Mouse (Mus musculus): ENCODE data around the gene Ccdc177.

The Ccdc177 gene

DNA sequence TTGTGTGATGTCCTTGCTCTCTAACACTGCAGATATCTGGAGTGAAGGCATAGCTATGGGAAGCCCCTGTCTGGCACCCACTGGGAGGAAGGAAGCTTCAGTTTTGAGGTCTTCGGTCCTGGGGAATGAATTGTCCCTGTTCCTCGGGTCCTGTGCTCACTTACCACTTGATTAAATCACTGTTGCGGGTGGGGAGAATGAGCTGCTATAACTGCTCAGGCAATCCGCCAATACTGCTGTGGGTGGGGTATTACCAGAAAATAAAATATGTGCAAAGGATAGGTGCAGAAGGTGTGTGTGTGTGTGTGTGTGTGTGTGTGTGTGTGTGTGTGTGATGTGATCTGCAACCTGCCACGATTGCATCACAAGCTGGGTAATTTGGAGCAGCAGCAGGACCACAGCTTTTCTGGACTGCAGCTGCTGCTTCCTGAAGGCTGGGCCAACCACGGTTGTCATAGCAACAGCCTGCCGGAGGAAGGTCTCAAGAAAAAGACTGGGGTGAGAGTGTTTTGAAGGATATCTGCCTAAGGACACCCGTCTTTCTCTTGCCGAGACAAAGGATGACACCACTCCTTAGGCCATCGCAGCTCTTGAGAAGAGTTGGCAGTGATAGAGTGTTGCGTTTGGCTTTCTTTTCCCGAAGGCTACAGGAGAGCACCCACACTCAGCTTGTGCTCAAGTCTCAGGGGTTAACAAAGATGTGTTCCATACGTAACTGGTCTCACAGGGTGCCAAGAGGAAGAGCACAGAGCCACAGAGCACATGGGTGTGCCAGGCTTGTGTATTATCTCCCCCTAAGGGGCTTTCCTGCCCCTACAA, 23.8 kb downstream of the Ccdc177 start:
- peak; percentile 14 for DNase-seq (ENCODE audit: low read depth)

DNA sequence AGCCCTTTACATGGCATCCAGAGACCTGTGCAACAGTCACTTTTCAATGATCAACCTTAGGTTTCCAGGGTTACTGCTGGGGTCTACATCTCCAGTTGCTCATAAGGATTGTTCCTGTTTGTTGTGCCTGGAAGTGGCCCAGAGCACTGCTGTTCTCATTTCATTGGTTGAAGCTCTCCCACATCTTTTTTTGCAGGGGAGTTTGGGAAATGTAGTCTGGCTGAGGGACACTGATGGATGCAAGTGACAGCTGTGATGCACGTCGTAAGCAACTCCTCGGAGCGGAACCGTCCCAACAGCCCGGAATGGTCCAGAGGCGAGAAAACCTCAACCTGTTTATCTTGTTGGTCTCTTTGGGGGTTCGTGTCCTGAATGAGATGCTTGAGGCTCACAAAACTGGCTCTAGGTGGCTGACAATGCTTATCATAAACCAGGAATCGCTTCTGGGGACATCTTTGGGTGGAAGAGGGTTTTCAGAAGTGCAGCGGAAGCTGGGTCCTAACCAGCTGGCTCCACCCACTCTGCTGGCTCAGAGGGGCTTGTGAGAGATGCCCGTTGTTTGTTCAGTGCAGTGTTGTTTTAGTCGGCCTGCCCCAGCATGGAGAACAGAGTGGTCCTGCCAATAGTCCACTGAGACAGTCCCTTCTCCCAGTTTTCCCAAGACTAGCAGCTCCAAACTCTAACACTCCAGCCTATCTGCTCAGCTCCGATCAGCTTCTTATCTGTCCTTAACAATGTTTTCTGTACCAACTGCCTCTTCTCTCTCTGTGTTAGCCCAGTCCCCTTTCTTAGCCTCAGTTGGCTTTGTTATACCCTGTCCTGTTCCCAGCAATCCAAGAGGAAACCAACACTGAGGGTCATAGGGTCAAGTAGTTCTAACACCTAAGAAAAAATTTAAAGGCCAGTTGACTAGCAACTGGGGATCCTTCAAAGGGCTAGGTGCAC, 25.7 kb downstream of the Ccdc177 start:
- no peak for DNase-seq (ENCODE audit: low read depth)

DNA sequence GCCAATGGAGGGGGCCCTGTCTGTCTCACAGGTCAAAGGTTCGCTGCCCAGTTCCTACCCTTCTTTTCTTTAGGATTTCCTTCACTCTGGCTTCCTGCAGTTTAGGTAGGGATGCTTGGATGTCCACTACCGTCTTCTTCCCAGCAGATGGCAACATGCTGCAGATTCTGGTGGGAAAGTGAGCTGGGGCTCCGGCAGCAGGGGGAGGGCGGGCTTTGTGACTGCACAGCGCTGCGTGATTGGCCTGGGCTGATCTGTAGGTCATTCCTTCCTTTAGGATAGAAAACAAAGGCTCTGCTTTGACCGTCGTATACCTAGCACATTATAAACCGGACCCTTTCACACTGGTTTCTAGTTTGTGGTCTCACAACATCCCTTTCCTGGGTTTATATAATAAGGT, 29.9 kb downstream of the Ccdc177 start:
- DNase-seq (ENCODE audit: low read depth): no peak

DNA sequence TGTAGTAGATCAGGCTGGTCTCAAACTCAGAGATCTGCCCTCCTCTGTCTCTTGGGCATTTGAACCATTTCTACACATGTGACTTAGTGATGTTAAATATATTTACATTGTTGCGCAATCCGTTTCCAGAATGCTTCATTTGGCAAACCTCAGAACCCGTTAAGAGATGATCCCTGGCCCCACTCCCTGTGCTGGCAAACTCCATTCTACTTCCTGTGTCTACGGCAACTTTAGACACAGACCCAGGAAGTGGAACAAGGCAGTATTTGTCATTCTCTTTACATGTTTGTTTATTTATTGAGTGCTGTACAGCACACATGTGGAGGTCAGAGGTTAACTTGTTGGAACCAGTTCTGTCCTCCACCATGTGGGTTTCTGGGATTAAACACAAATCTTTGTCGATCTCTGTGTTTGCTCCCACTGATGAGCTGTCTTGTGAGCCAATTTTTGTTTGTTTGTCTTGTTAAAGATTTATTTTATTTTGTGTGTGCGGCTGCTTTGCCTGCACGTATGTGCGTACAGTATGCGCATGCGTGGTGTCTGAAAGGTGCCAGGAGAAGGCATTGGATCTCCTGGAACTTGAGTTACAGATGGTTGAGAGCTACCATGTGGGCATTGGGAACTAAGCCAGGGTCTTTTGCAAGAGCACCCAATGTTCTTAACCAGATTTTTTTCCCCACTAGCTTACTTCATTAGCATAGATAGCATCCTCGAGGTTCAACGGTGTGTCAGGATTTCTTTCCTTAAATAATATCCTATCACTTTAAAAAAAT, 30.5 kb downstream of the Ccdc177 start:
- no peak for DNase-seq (ENCODE audit: low read depth)

DNA sequence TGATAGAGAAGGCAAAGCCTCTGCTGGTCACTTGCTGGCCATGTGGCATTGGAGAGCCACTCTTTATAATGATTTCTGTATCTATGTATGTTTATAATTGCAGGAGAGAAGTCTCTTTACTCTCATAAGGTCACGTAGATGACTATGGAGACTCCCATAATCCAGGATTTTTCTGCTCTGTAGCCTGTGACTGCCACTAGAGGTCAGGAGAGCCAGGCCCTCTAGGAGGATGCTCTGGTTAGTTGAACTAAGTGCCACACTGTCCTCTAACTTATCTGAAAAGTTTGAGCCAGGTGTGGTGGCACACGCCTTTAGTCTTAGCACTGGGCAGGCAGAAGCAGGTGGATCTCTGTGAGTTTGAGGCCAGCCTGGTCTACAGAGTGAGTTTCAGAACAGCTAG, 31.7 kb downstream of the Ccdc177 start:
- no peak for DNase-seq (ENCODE audit: low read depth)

DNA sequence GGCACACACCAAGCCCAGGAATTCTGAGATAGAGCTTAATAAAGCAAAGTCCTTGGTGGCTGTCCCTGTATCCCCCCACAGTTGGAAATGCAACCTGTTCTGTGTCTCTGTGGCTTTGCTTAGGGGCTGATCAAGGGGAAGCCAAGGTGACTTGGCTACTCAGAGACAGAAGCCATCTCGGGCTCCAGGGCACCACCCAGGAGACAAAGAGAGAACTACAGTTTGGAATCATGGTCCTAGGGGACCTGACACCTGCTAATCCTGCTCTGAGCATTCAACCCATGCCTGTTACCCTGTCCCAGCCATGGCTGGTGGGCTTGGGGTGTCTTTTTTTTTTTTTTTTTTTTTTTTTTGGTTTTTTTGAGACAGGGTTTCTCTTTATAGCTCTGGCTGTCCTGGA, 32.3 kb downstream of the Ccdc177 start:
- no peak for DNase-seq (ENCODE audit: low read depth)

DNA sequence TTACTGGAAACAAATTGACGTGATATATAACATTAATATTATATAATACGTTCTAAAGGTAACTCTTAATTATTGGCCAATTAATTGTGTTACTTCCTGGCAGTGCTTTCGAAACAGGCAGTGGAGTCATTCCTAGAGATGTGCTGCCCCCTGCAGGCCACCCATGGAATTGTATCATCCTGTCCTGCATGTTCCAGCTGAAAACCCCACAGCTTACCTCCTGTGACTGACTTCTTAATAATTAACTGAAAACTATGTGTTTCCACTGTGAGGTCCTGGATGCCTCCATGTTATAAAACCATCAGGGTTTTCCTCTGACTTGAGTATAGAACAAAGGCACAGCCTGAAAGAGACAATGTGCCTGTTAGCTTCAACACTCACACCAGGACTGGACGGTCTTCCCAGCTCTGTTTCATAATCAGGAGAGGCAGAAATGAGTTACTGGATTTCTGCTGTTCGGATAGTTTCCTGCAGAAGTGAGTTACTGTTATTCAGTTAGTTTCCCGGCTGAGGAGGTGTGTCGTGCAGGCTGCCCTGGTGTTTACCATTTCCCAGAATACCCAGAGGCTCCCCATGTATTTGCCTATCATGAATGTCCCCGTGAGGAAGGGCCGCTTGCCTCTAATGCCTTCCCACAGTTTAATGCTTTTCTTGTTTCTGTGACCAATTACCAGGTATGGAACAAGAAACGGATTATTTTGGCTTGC, 35.5 kb downstream of the Ccdc177 start:
- peak; percentile 75 for DNase-seq (ENCODE audit: low read depth)

DNA sequence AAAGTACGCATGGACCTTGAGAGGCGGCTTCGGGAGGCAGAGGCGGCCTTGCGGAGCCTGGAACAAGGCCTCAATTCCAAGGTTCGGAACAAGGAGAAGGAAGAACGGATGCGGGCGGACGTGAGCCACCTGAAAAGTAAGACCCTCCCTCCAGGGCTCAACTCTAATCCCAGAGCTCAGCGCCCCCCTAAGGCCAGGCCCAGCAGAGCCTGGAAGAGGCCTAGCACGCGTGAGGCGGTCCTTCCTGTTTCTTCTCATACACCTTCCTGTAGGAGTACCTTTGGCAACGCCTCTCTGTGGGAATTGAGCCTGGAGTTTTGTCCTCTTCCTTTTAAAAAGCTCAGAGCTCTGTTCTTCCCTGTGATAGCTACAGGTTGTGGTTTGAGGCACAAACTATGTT, 39.0 kb downstream of the Ccdc177 start:
- no peak for DNase-seq (ENCODE audit: low read depth)

DNA sequence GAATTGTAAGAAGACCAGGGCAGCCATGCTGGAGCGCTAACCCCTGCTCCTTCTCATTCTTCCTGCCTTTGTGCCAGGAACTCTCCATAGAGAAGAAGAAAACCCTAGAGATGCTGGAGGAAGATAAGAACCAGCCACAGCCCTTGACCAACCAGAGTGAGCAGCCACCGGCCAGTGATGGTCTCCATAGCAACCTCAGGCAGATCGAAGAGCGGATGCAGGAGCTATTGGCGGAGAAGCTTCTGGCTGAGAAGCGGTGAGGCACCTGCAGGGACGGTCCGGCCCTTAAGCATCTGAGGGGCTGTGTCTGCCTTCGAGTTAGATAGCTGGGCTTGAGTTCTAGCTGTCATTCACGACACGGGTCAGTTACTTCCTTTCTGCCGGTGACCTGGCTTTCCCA, 40.0 kb downstream of the Ccdc177 start:
- DNase-seq (ENCODE audit: low read depth): no peak

DNA sequence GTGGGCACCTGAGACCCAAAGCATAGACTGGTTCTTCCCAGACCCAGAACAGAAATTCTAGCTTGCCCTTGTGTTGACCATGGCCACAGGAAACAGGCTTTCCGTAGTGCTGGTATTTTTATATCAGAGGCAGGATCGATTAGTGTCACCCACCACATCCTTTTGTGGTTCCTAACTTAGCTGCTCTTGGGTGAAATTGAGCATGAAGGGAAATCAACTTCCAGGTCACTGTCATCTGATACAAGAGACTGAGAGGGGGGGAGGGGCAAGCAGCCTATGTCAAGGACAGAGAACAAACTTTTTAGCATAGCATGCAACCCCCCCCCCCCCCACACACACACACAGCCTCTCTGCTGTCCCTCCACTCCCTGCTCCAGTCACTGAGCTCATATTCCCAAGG, 41.3 kb downstream of the Ccdc177 start:
- no peak for DNase-seq (ENCODE audit: low read depth)

DNA sequence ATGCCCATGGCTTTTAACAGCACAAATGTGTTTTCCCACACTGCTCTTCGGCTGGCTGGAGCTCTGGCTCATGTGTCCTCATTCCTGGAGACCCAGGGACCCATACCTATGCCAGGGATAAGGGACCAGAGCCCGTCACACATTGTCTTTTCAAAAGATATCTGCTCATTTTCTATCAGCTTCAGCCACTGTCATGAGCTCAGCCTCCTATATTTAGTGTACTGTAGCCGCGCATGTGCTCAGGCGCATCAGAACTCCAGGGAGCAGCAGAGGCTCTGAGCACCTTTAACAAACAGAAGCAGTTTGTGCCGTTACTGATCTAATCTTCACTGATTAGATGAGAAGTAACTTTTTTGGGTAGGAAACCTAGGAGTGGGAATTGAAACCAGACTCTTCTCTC, 44.6 kb downstream of the Ccdc177 start:
- DNase-seq (ENCODE audit: low read depth): no peak

DNA sequence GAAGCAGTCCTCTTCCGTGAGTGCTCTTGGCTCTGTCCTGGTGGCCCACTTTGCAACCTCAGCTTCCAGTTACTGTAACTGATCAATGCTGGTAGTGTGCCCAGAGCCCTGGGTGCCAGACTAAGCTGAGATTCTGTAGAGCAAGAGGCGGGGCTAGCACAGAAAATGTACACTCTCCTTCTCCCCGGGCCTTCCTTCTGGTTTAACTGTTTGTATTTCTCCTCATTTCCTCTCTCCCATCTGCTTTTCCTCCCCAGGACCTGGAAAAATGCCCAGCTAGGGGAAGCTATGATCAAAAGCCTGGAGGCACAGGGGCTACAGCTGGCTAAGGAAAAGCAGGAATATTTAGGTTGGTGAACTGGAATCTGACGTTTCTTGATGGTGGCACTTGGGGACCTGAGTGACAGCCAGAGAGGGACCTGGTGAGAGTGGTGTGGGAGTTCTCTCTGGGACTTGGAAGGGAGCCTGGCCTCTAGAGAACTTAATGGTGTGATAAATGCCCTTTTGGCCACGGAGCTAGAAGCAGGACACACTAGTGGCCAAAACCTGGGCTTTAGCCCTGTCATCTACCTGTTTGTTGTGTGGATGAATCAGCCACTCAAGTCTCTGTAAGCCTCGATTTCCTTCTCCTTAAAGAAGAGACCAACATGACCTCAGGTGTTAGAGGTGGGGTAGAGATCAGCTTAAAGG, 53.4 kb downstream of the Ccdc177 start:
- no peak for DNase-seq (ENCODE audit: low read depth)

DNA sequence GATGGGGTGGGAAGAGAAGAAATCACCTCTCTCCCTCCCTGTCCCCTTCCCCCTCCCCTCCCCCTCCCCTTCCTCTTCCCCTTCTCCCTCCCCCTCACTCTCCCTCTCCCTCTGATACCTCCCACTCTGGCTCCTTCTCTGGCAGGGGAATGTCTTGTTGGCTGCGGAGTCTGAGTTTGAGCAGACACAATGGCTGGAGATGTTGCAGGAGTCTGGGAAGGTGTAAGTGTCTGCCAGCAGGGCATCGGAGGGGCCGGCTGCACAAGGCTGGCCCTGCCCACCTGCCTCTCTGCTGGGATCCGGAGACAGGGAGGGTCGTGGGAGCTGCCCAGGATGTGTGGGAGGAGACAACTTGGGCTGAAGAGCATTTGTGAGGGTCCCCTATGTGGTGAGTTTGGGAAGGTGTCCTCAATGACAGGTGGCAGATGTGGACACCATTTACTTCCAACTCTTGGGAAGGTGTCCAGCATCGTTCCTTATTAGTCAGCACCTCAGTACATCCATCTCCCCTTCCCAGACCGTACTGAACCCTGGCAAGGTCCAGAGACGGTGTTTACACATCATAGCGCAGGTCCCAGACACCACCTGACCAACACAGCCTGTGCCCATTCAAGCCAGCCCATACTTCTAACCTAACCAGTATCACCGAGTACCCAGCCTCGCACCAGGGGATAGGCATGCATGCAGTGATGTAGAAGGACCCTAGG, 54.1 kb downstream of the Ccdc177 start:
- DNase-seq (ENCODE audit: low read depth): no peak
